Mouse (Mus musculus) midbrain, embryonic 11.5 days (tissue): Measurements from ENCODE around the gene Hist1h3d. TPM values are rescaled to one million over a fixed set of nuclear protein-coding genes. Genes with fewer than 3 reads are reported as not detected.
"Not testable (repeated sequence)": the region's sequence is repeated elsewhere in the genome, so short reads cannot be mapped to it uniquely, and the experiment has no call there.

Source experiments
- ATAC-seq: fragments of 200-750 bp; cut with Nextera tagmentation; 2 replicates; pipeline ENCODE4 v1.8.0; 2017; ENCODE audit warnings: moderate TSS enrichment, moderate library complexity; ENCODE audit not compliant: low FRiP score
- DNase-seq: peaks from one replicate; pipeline ENCODE4 v3.0.0; 2015; ENCODE audit warnings: low spot score; ENCODE audit errors: missing footprints
- H3K27ac ChIP-seq: fragments of 300-500 bp; sonication (generic); 2 replicates; pipeline ENCODE4 v1.5.1; 2014; ENCODE audit warnings: low read depth, low read length
- H3K27me3 ChIP-seq: fragments of 300-500 bp; sonication (generic); 2 replicates; pipeline ENCODE4 v1.6.1; 2014; ENCODE audit warnings: mild to moderate bottlenecking, low read length, moderate library complexity, mixed read lengths; ENCODE audit not compliant: control insufficient read depth, insufficient read depth
- H3K36me3 ChIP-seq: fragments of 300-500 bp; sonication (generic); 2 replicates; pipeline ENCODE4 v1.6.1; 2014; ENCODE audit warnings: mild to moderate bottlenecking, low read length, moderate library complexity, mixed read lengths; ENCODE audit not compliant: control insufficient read depth, insufficient read depth
- H3K4me1 ChIP-seq: fragments of 300-500 bp; sonication (generic); 2 replicates; pipeline ENCODE4 v1.6.1; 2014; ENCODE audit warnings: low read length; ENCODE audit not compliant: control insufficient read depth, insufficient read depth
- H3K4me2 ChIP-seq: fragments of 300-500 bp; sonication (generic); 2 replicates; pipeline ENCODE4 v1.6.1; 2014; ENCODE audit warnings: mild to moderate bottlenecking, moderate library complexity
- H3K4me3 ChIP-seq: fragments of 300-500 bp; sonication (generic); 2 replicates; pipeline ENCODE4 v1.5.1; 2014; ENCODE audit warnings: low read depth, low read length
- H3K9ac ChIP-seq: fragments of 300-500 bp; sonication (generic); 2 replicates; pipeline ENCODE4 v1.6.1; 2014; ENCODE audit warnings: low read length
- H3K9me3 ChIP-seq: fragments of 300-500 bp; sonication (generic); 2 replicates; pipeline ENCODE4 v1.6.1; 2016; ENCODE audit warnings: low read length; ENCODE audit not compliant: control insufficient read depth
- WGBS: fragments of 180-500 bp; shearing (Covaris S2); extraction: QIAGEN DNeasy Blood & Tissue Kit; methylation state at CpG from one replicate; pipeline ENCODE4 v1.1.7; 2014; 5-methylcytosine and 5-hydroxymethylcytosine counted together
- polyA plus RNA-seq: library from polyadenylated mRNA; unstranded; fragments of >200 nt; fragmentation: Nextera tagmentation; extraction: Ambion mirVana; gene quantifications from 2 replicates; pipeline ENCODE4 v1.2.1, GENCODE M21; 2014

Gene Hist1h3d
- polyA plus RNA-seq, 1 experiment from 2014 or later: 7.4 TPM

GRCm38 (mm10) chr13:23539821-23540220 lies 35.7 kb upstream of the Hist1h3d start:
- H3K36me3 ChIP-seq, H3K27ac ChIP-seq, H3K27me3 ChIP-seq, DNase-seq, H3K4me3 ChIP-seq, H3K4me2 ChIP-seq, H3K9me3 ChIP-seq, H3K4me1 ChIP-seq, ATAC-seq, H3K9ac ChIP-seq: not testable (repeated sequence)
- WGBS: 75% methylated on average over 1 of the region's 1 CpGs

- WGBS: 82% methylated on average over 3 of the region's 3 CpGs
These were observed 34.1 kb upstream of the Hist1h3d start for GRCm38 (mm10) chr13:23541497-23541896.

GRCm38 (mm10) chr13:23542225-23542980 lies 33.2 kb upstream of the Hist1h3d start:
- Histone ChIP-seq H3K27ac (peak overlapping the region; percentile 79), H3K9ac (peak overlapping the region; percentile 74), H3K4me3 (peak overlapping the region; percentile 43), H3K4me2 (peak overlapping the region; percentile 62)
- not testable (repeated sequence) for ATAC-seq, H3K4me1 ChIP-seq, H3K36me3 ChIP-seq, H3K27me3 ChIP-seq, H3K9me3 ChIP-seq
- 2% methylated on average over 3 of the region's 3 CpGs for WGBS
- DNase-seq: peak; percentile 91

More at GRCm38 (mm10) chr13:23541497-23541896, 34.1 kb upstream of the Hist1h3d start:
- no peak overlapping the region for H3K9ac ChIP-seq
- H3K4me2 ChIP-seq: no peak overlapping the region
- DNase-seq (no peak), ATAC-seq (no peak)
- H3K27me3 ChIP-seq: no peaks in the 10 kb centered on the region
- H3K27ac ChIP-seq: no peak overlapping the region
- H3K36me3 ChIP-seq: no peaks in the 10 kb centered on the region
- H3K4me3 ChIP-seq: no peak overlapping the region
- no peaks in the 10 kb centered on the region for H3K9me3 ChIP-seq
- H3K4me1 ChIP-seq: peaks cover 8% of the 10 kb centered on the region; the same call in 1 of the 2 replicates

- peak within 1 kb of the TSS; percentile 74 for H3K9ac ChIP-seq
- under 1% methylated on average over 26 of the region's 42 CpGs for WGBS
- H3K27ac ChIP-seq: peak within 1 kb of the TSS; percentile 90
- not testable (repeated sequence) for H3K36me3 ChIP-seq, H3K27me3 ChIP-seq, H3K9me3 ChIP-seq, H3K4me1 ChIP-seq
- ATAC-seq: peak; percentile 93
- peak within 1 kb of the TSS; percentile 43 for H3K4me3 ChIP-seq
- peak within 1 kb of the TSS; percentile 62 for H3K4me2 ChIP-seq
- peak; percentile 97 for DNase-seq
These were observed 32.5 kb upstream of the Hist1h3d start, which contains the start of gene Hist1h2bh for GRCm38 (mm10) chr13:23542999-23543607. TSS of gene Hist1h2bh (minus strand) at chr13:23543392.

- ATAC-seq (peak; percentile 95), DNase-seq (peak; percentile 99)
- H3K9me3 ChIP-seq: no peaks in the 10 kb centered on the region
- peaks cover 2% of the 10 kb centered on the region; the same call in 1 of the 2 replicates for H3K4me1 ChIP-seq
- peak within 1 kb of the TSS; percentile 43 for H3K4me3 ChIP-seq
- no peaks in the 10 kb centered on the region for H3K27me3 ChIP-seq
- peak within 1 kb of the TSS; percentile 90 for H3K27ac ChIP-seq
- WGBS: under 1% methylated on average over 22 of the region's 45 CpGs
- peak within 1 kb of the TSS; percentile 74 for H3K9ac ChIP-seq
- H3K36me3 ChIP-seq: no peaks in the 10 kb centered on the region
- H3K4me2 ChIP-seq: peak within 1 kb of the TSS; percentile 62
These were observed 31.4 kb upstream of the Hist1h3d start, which contains the start of gene Hist1h3f for GRCm38 (mm10) chr13:23543965-23544786. TSS of gene Hist1h3f (plus strand) at chr13:23544052.

GRCm38 (mm10) chr13:23544787-23545120 lies 30.8 kb upstream of the Hist1h3d start:
- H3K4me2 ChIP-seq: peak overlapping the region; percentile 39
- not testable (repeated sequence) for H3K36me3 ChIP-seq, ATAC-seq, H3K4me1 ChIP-seq, H3K9me3 ChIP-seq, H3K27me3 ChIP-seq, DNase-seq
- H3K9ac ChIP-seq: peak overlapping the region; percentile 47; the same call in 1 of the 2 replicates
- WGBS: 0% methylated on average over 11 of the region's 14 CpGs
- peak overlapping the region; percentile 83; the same call in 1 of the 2 replicates for H3K27ac ChIP-seq
- peak overlapping the region; percentile 39 for H3K4me3 ChIP-seq

GRCm38 (mm10) chr13:23546694-23547093 lies 28.9 kb upstream of the Hist1h3d start:
- no peaks in the 10 kb centered on the region for H3K27me3 ChIP-seq
- H3K9me3 ChIP-seq: no peaks in the 10 kb centered on the region
- H3K27ac ChIP-seq: no peak overlapping the region
- peaks cover 2% of the 10 kb centered on the region; the same call in 1 of the 2 replicates for H3K4me1 ChIP-seq
- no peak for DNase-seq
- no peak overlapping the region for H3K4me3 ChIP-seq
- no peak overlapping the region for H3K9ac ChIP-seq
- H3K4me2 ChIP-seq: no peak overlapping the region
- H3K36me3 ChIP-seq: no peaks in the 10 kb centered on the region
- ATAC-seq: no peak
- 87% methylated on average over 5 of the region's 5 CpGs for WGBS

GRCm38 (mm10) chr13:23550761-23551145 lies 24.8 kb upstream of the Hist1h3d start:
- WGBS: 10% methylated on average over 3 of the region's 3 CpGs
- Histone ChIP-seq H3K27ac (peak overlapping the region; percentile 90), H3K4me1 (peaks cover 10% of the 10 kb centered on the region), H3K27me3 (no peaks in the 10 kb centered on the region), H3K4me3 (peak overlapping the region; percentile 32), H3K36me3 (no peaks in the 10 kb centered on the region), H3K9ac (peak overlapping the region; percentile 69), H3K9me3 (no peaks in the 10 kb centered on the region), H3K4me2 (peak overlapping the region; percentile 51)
- no peak for ATAC-seq
- DNase-seq: peak; percentile 95
